Mouse (Mus musculus) c-Kit-negative CD71-positive TER-119-positive erythroid progenitor cells, embryonic 14.5 days (primary cell): ENCODE measurements around the gene Tmem104.

Experiments
- DNase-seq: peaks from one replicate; pipeline ENCODE4 v3.0.0-alpha.2; 2013; ENCODE audit warnings: low read depth, low spot score

The Tmem104 gene

GRCm38 (mm10) chr11:115198932-115199384 lies 11.7 kb downstream of the Tmem104 start:
- no peak for DNase-seq

GRCm38 (mm10) chr11:115200520-115200919 lies 13.2 kb downstream of the Tmem104 start:
- DNase-seq = no peak

GRCm38 (mm10) chr11:115202316-115202715 lies 15.0 kb downstream of the Tmem104 start:
- DNase-seq = no peak

GRCm38 (mm10) chr11:115202756-115203155 lies 15.5 kb downstream of the Tmem104 start:
- DNase-seq = no peak

- no peak for DNase-seq
Measured at GRCm38 (mm10) chr11:115208126-115208525, 20.8 kb downstream of the Tmem104 start.

- no peak for DNase-seq
Measured at GRCm38 (mm10) chr11:115208776-115209732, 21.8 kb downstream of the Tmem104 start.

GRCm38 (mm10) chr11:115209958-115210357 lies 22.7 kb downstream of the Tmem104 start:
- DNase-seq = no peak

- DNase-seq = no peak
Measured at GRCm38 (mm10) chr11:115212116-115212515, 24.8 kb downstream of the Tmem104 start.

- no peak for DNase-seq
Measured at GRCm38 (mm10) chr11:115215123-115215522, 27.8 kb downstream of the Tmem104 start.

GRCm38 (mm10) chr11:115217439-115218410 lies 30.4 kb downstream of the Tmem104 start:
- DNase-seq = no peak

- no peak for DNase-seq
Measured at GRCm38 (mm10) chr11:115219263-115219662, 32.0 kb downstream of the Tmem104 start.

GRCm38 (mm10) chr11:115219685-115220084 lies 32.4 kb downstream of the Tmem104 start:
- no peak for DNase-seq

GRCm38 (mm10) chr11:115222077-115222476 lies 34.8 kb downstream of the Tmem104 start:
- no peak for DNase-seq

GRCm38 (mm10) chr11:115222570-115222969 lies 35.3 kb downstream of the Tmem104 start:
- no peak for DNase-seq

- no peak for DNase-seq
Measured at GRCm38 (mm10) chr11:115223451-115223850, 36.2 kb downstream of the Tmem104 start.

- no peak for DNase-seq
Measured at GRCm38 (mm10) chr11:115223877-115224276, 36.6 kb downstream of the Tmem104 start.

- DNase-seq = no peak
Measured at GRCm38 (mm10) chr11:115224889-115225288, 37.6 kb downstream of the Tmem104 start.

GRCm38 (mm10) chr11:115225301-115225700 lies 38.0 kb downstream of the Tmem104 start:
- no peak for DNase-seq

GRCm38 (mm10) chr11:115226811-115227491 lies 39.7 kb downstream of the Tmem104 start:
- no peak for DNase-seq

- no peak for DNase-seq
Measured at GRCm38 (mm10) chr11:115227640-115228039, 40.4 kb downstream of the Tmem104 start.

- DNase-seq = no peak
Measured at GRCm38 (mm10) chr11:115228430-115228829, 41.1 kb downstream of the Tmem104 start.
